Mouse (Mus musculus) layer of hippocampus, postnatal 10 days (tissue): ENCODE results near the gene Nudt8. TPM values are rescaled to one million over a fixed set of nuclear protein-coding genes. Genes with fewer than 3 reads are reported as not detected.

Experiments
- DNase-seq, 2 experiments: peaks; one replicate each; pipeline ENCODE4 v3.0.0; 2021; ENCODE audit warnings: low spot score in 2 of 2
- total RNA-seq, 2 experiments: library from RNA; stranded (reverse); gene quantifications; 2 replicates each; pipeline ENCODE4 v1.2.3; 2021

The Nudt8 gene
- total RNA-seq, 2 experiments from 2014 or later: 9.0 to 9.4 TPM

GRCm38 (mm10) chr19:3986334-3986733, 14.0 kb upstream of the Nudt8 start, which contains the start of gene Acy3:
Gene Acy3, plus strand, starts transcription at chr19:3986570.
- peak; percentile 37 to 60 for DNase-seq

DNA sequence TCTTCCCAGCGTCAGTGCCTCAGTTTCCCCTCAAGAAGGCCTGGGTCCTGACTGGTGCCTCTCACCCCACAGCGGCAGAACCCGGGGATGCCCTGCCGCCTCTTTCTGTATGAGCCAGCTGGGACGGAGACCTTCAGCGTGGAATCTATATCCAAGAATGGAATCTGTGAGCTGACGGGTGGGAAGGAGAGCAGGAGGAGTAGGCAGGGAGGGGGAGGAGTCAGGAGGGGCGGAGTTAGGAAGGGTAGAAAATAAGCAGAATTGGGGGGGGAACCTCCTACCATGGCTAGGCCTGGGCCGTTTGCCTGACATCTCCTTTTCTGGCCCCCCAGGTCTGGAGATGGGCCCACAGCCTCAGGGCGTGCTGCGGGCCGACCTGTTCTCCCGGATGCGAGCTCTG, 12.3 kb upstream of the Nudt8 start:
- DNase-seq: no peak

DNA sequence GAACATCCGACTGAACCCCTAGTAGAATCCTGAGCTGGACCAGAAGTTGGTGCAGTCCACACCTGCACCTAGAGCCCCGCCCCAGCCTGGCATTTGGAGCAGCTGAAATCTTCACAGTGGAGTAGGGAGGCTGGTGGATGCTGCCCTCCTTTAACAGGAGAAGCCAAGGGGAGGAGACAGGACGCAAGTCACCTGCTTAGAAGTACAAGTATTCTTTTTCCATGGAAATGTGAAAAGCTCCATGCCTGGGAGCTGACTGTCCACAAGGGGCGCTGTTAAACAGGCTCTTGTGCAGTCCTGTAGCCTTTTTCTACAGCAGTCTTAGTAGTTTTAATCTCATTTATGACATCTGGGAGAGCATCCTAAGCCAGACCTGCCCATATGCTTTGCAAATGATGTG, 11.6 kb upstream of the Nudt8 start:
- DNase-seq: no peak

GRCm38 (mm10) chr19:3990804-3991203, 9.6 kb upstream of the Nudt8 start:
- no peak for DNase-seq

GRCm38 (mm10) chr19:3991562-3991961, 8.8 kb upstream of the Nudt8 start:
- no peak for DNase-seq

- no peak for DNase-seq
These were observed 8.4 kb upstream of the Nudt8 start for GRCm38 (mm10) chr19:3991966-3992365.

GRCm38 (mm10) chr19:3992416-3992815, 8.0 kb upstream of the Nudt8 start, which contains the start of gene Tbx10:
Gene Tbx10, plus strand, starts transcription at chr19:3992752.
- DNase-seq: no peak

- no peak for DNase-seq
These were observed 5.4 kb upstream of the Nudt8 start for GRCm38 (mm10) chr19:3994932-3995331.

DNA sequence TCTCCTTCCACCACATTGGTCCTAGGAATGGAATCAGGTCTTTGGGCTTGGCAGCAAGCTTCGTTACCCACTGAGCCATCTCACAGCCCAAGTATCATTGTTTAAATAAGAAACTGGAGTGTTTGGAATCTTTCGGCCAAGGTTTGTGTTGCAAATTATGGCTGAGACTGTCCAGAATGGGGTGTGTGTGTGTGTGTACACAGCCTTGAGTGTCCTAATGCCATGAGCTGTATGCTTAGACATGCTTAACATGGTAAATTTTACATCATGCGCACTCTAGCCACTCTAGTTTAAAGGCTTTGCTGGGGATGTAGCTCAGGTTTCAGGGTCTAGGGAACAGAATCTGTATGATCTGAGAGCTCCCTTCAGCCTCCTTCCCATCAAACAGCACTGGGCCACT, 4.9 kb upstream of the Nudt8 start:
- DNase-seq: no peak

DNA sequence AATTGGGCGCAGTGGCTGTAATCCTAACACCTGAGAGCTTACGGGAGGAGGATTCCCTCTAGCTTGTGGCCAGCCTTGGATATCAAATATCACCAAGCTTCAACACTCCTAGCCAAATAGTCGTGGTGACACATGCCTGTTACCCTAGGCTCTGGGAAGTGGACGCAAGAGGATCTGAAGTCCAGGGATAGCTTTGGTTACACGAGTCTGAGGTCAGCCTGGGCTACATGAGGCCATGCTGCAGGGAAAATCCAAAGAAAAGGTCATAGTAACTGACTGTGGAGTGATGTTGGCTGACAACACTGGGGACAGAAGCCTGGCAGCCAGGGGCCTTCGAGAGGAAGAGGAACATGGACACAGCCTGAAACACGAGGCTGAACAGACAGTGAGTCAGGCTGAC, 4.3 kb upstream of the Nudt8 start:
- DNase-seq: no peak

DNA sequence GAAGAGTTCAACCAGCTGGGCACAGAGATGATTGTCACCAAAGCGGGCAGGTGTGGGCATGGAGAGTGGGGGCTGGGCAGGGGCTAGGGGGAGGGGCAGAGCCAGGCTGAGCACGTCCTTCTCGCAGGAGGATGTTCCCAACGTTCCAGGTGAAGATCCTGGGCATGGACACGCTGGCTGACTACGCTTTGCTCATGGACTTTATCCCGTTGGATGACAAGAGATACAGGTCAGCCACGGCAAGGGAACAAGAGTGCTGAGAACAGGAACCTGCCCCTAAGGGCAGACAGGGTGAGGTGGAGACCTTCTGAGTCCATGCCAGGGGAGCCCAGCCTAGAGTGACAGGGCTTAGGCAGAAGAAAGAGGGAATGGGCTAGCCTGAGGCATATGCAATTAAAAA, 3.6 kb upstream of the Nudt8 start:
- no peak for DNase-seq

DNA sequence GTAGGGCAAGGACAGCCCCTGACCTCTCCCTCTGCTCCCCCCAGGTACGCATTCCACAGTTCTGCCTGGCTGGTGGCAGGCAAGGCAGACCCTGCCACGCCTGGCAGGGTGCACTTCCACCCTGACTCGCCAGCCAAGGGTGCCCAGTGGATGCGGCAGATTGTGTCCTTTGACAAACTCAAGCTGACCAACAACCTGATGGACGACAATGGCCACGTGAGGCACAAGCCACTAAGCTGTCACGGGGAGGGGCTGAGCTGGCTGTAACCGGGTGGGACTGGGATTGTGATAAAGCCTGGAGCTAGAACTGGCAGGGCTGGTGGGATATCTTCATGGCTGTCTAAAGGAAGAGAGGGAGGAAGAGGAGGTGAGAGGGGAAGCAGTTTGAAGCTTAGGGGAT, 3.1 kb upstream of the Nudt8 start:
- no peak for DNase-seq

DNA sequence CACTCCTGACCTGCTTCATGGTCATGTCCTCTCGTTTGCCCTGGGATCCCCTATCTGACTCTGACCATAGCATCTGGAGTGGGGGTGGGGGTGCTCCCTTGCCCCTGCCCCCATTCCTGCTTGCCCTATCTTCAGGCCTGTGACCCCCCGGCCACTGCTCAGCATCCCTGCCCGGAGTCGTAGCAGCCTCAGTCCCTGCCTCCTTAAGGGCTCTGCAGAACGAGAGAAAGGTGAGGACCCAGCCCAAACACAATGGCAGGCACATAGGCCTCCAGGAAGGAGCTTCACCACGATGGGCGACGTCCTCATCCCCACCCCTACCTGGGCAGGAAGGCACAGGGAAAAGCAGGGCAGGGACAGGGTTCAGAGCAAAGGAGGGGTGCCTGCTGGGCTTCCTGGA, 2.0 kb upstream of the Nudt8 start:
- DNase-seq: no peak

GRCm38 (mm10) chr19:3999121-3999730, 1.2 kb upstream of the Nudt8 start:
- no peak for DNase-seq

DNA sequence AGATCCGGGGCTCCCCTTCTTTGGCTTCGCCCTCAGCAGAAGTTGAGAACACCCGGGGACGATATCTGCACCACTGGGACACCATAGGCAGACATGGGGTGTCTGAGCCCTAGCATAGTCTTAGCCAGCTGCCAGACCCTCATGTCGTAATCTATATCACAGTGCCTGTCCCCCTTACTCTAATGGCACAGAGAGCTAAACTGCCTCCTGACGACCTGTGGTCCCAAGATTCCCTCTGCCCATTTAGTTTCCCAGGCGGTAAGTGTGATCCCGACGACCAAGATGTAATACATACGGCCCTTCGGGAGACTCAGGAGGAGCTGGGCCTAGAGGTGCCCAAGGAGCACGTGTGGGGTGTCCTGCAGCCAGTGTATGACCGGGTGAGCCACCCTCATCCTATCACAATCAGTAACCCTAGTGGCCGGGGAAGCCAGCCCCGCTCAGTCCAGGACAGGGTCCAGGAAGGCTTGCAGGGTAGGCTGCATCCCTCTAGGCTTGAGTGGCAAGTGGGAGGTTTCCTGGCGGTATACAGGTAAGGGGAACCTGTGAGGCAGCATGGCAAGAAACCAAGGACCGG, 657 bp downstream of the Nudt8 start:
- no peak for DNase-seq

GRCm38 (mm10) chr19:4001752-4002151, 1.4 kb downstream of the Nudt8 start:
- no peak for DNase-seq

DNA sequence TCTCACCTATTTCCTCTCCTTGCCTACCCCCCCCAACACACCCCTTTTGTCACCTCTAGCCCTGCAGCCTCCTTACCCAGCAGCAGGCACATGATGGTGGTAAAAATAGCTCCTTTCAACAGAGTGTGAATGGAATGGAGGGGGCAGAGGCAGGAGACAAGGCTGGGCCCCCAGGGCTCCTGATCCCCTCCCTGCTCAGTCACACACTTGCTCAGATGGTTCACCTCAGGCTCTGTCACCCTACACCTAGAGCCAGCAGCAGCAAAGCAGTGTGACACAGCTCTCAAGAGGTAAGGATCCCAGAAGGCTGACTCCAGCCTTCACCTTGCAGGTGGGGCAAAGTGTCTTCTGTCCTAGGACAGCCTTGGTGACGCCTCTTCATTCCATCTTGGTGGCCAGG, 2.7 kb downstream of the Nudt8 start, which contains the start of gene Doc2g:
Doc2g (plus strand) TSS at position 202 of the 400 bp plus-strand sequence.
- no peak for DNase-seq

DNA sequence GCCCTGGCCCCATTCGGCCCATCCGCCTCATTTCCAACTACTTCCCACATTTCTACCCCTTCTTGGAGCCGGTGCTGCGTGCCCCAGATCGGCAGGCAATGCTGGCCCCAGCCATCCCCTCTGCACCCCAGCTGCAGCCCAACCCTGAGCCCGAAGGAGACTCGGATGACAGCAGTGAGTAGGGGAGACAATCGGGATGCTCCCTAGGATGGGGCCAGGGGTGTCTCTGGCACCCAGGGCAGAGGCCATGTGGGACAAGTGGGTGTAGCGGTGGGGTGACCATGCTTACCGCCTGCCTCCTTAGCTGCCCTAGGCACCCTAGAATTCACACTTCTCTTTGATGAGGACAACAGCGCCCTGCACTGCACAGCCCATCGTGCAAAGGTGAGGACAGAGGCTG, 3.3 kb downstream of the Nudt8 start:
- no peak for DNase-seq

GRCm38 (mm10) chr19:4004331-4004730, 4.0 kb downstream of the Nudt8 start:
- DNase-seq: no peak

DNA sequence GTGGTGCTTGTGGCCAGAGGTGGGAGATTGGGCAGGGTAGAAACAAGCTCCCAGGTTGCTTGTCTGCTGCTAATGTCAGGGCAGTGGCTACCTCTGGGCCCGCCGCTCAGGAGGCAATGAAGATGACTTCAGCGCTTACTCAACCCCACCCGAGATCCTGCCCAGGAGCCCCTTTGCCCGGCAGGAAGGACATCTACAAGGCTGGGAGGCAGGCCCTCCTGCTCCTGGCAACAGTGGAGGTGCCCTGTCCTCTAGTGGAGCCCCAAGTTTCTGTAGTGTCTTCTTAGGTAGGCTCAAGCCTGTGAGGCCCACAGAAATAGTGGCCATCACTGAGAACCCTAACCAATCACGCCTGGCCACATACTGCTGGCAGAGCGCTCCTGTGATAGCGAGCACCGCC, 4.7 kb downstream of the Nudt8 start:
- DNase-seq: no peak

DNA sequence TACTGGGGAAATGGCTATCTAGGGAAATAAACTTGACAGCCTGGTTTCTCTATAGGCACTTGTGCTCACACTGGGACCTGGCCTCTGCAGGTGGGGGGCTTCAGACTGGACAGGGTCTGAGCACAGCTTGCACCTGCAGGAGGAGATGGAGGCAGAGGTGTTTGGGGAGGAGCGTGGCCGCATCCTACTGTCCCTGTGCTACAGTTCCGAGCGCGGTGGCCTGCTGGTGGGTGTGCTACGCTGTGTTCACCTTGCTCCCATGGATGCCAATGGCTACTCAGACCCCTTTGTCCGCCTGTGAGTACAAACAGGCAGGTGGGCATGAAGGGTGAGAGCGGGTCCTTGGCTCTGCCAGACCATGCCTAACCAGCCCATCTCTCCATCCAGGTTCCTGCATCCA, 5.6 kb downstream of the Nudt8 start:
- DNase-seq: no peak

DNA sequence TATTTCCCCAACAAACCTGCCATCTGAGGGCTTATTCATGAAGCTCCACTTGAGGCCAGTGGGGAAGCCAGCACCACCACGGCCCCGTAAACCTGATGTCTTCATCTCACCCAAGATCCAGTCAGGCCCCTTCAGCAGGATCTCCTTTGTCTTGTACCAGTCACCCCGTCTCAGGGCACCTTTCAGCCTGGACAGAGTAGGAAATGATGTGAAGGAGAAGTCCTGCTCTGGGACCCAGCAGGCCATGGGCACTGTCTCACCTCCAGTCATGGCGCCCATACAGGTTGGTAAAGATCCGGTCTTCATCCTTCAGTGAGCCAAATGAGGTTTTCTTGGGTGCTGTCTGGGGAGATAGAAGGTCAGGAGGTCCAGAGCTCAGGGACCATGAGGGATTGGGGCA, 10.7 kb downstream of the Nudt8 start:
- DNase-seq: no peak

GRCm38 (mm10) chr19:4012432-4013022, 12.1 kb downstream of the Nudt8 start, which contains the start of gene Ndufv1:
Gene Ndufv1, minus strand, starts transcription at chr19:4012806.
- peak; percentile 94 to 95 for DNase-seq
